Mouse (Mus musculus) cortical plate, adult 2 months (tissue): ENCODE measurements around the gene Vmn1r157. TPM values are rescaled to one million over a fixed set of nuclear protein-coding genes. Genes with fewer than 3 reads are reported as not detected.
"Not testable (repeated sequence)": the region's sequence is repeated elsewhere in the genome, so short reads cannot be mapped to it uniquely, and the experiment has no call there.

Experiments
- H3K27ac ChIP-seq: fragments of 200-500 bp; 2 replicates; pipeline ENCODE4 v1.5.1; 2012; ENCODE audit warnings: low read length, control low read depth, inconsistent platforms; ENCODE audit not compliant: insufficient read depth
- H3K4me1 ChIP-seq: fragments of 200-500 bp; 2 replicates; pipeline ENCODE4 v1.6.1; 2011; ENCODE audit warnings: low read length; ENCODE audit not compliant: control insufficient read depth, insufficient read depth
- H3K4me3 ChIP-seq: fragments of 200-500 bp; 2 replicates; pipeline ENCODE4 v1.5.1; 2011; ENCODE audit warnings: mild to moderate bottlenecking, low read length, control low read depth; ENCODE audit not compliant: insufficient read depth
- polyA plus RNA-seq: library from polyadenylated mRNA; depleted of rRNA; stranded (reverse); fragments of >200 nt; gene quantifications from 2 replicates; pipeline ENCODE4 v1.2.3, GENCODE M21; 2012; rRNA removed

Vmn1r157 gene
- not detected in 2 replicates for polyA plus RNA-seq

DNA sequence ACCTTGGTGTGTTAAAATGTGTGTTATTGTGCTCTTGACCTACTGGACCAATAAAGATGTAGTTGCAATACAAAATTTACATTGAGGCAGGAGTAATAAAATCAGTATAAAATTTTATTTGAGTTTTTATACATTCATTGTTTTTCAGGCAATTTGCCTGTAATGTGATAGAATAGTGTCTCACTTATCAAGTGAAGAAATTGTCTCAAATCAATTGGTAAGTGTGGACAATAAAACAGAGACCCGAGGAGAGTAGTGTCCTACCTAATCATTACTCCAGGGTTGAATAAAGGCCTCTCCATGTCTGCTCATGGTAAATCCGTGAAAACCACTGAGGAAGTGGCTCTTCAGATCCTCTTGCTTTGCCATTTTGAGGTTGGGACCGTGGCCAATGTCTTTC is at the start of gene Vmn1r157:
Gene Vmn1r157 (plus strand): TSS at position 301 of the 400 bp plus-strand sequence.
- H3K4me3 ChIP-seq, H3K4me1 ChIP-seq, H3K27ac ChIP-seq: not testable (repeated sequence)

GRCm38 (mm10) chr7:22719610-22720009 is 41.9 kb upstream of the Vmn1r157 start, which contains the start of gene Gm4567:
Gene Gm4567, minus strand, starts transcription at chr7:22719710.
- not testable (repeated sequence) for H3K27ac ChIP-seq, H3K4me1 ChIP-seq, H3K4me3 ChIP-seq

DNA sequence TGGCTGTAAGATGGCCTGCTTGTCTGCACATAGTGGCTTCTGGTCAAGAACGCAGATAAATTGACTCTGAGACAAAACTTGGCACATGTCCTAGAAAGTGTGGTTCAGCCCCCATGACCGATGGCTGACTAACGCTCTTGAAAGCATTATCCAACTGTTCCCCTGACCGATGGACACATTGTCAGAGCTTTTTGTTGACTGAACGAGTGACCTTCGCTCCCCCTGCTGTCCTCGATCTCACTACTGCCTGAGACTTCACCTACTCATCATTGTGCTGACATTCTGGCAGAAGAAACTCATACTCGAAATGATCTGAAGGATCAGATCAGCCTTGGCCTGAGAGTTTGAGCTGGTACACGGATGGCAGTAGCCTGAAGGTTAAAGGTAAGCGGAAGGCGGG is 14.5 kb downstream of the Vmn1r157 start:
- not testable (repeated sequence) for H3K4me1 ChIP-seq, H3K27ac ChIP-seq, H3K4me3 ChIP-seq

DNA sequence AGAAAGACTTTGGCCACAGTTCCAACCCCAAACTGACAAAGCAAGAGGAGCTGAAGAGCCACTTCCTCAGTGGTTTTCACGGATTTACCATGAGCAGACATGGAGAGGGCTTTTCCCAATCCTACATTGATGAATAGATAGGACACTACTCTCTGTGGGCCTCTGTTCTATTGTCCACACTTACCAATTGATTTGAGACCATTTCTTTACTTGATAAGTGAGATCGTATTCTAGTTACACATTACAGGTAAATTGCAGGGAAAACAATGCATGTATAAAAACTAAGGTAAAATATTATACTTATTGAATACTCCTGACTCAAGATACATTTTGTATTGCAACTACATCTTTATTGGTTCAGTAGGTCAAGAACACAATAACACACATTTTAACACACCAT is 29.2 kb downstream of the Vmn1r157 start, which contains the start of gene Vmn1r158:
Gene Vmn1r158 (minus strand): TSS at position 101 of the 400 bp plus-strand sequence.
- not testable (repeated sequence) for H3K27ac ChIP-seq, H3K4me3 ChIP-seq, H3K4me1 ChIP-seq

Other genes with a start within 250 kb of the Vmn1r157 start
- not detected in 2 replicates for gene Vmn1r152, start 238.7 kb upstream of the Vmn1r157 start, polyA plus RNA-seq
- not detected in 2 replicates for gene Gm8677, start 226.8 kb upstream of the Vmn1r157 start, polyA plus RNA-seq
- not detected in 2 replicates for gene Gm4201, start 196.4 kb upstream of the Vmn1r157 start, polyA plus RNA-seq
- gene Gm4565, start 173.6 kb upstream of the Vmn1r157 start, polyA plus RNA-seq = not detected in 2 replicates
- gene Vmn1r155, start 103.7 kb upstream of the Vmn1r157 start, polyA plus RNA-seq = not detected in 2 replicates
- not detected in 2 replicates for gene Gm8693, start 69.4 kb upstream of the Vmn1r157 start, polyA plus RNA-seq
- not detected in 2 replicates for gene Gm4567, start 42.0 kb upstream of the Vmn1r157 start, polyA plus RNA-seq
- gene Vmn1r158, start 29.1 kb downstream of the Vmn1r157 start, polyA plus RNA-seq = not detected in 2 replicates
- not detected in 2 replicates for gene Vmn1r159, start 81.9 kb downstream of the Vmn1r157 start, polyA plus RNA-seq
- not detected in 2 replicates for gene Vmn1r160, start 109.5 kb downstream of the Vmn1r157 start, polyA plus RNA-seq
- not detected in 2 replicates for gene Gm4214, start 223.0 kb downstream of the Vmn1r157 start, polyA plus RNA-seq